Mouse (Mus musculus) limb, embryonic 13.5 days (tissue): ENCODE data around the gene Lpp. TPM values are rescaled to one million over a fixed set of nuclear protein-coding genes. Genes with fewer than 3 reads are reported as not detected.

Experiments
- ATAC-seq: fragments of 200-750 bp; cut with Nextera tagmentation; 2 replicates; pipeline ENCODE4 v1.8.0; 2017; ENCODE audit warnings: low read depth, moderate number of reproducible peaks, moderate TSS enrichment; ENCODE audit not compliant: low FRiP score
- H3K27ac ChIP-seq: fragments of 300-500 bp; sonication (generic); 2 replicates; pipeline ENCODE4 v1.5.1; 2015; ENCODE audit warnings: inconsistent platforms, mild to moderate bottlenecking, moderate library complexity
- H3K27me3 ChIP-seq: fragments of 300-500 bp; sonication (generic); 2 replicates; pipeline ENCODE4 v1.6.1; 2015; ENCODE audit warnings: mild to moderate bottlenecking, inconsistent platforms
- H3K36me3 ChIP-seq: fragments of 300-500 bp; sonication (generic); 2 replicates; pipeline ENCODE4 v1.6.1; 2015; ENCODE audit warnings: inconsistent platforms, mild to moderate bottlenecking, moderate library complexity
- H3K4me1 ChIP-seq: fragments of 300-500 bp; sonication (generic); 2 replicates; pipeline ENCODE4 v1.6.1; 2015; ENCODE audit warnings: inconsistent platforms
- H3K4me2 ChIP-seq: fragments of 300-500 bp; sonication (generic); replicated peaks from 2 replicates; pipeline ENCODE4 v1.6.1; 2015; ENCODE audit warnings: inconsistent platforms, mild to moderate bottlenecking, moderate library complexity
- H3K4me3 ChIP-seq: fragments of 300-500 bp; sonication (generic); 2 replicates; pipeline ENCODE4 v1.5.1; 2015; ENCODE audit warnings: moderate library complexity, mild to moderate bottlenecking, inconsistent platforms
- H3K9ac ChIP-seq: fragments of 300-500 bp; sonication (generic); 2 replicates; pipeline ENCODE4 v1.6.1; 2015; ENCODE audit warnings: mild to moderate bottlenecking, inconsistent platforms
- H3K9me3 ChIP-seq: fragments of 300-500 bp; sonication (generic); 2 replicates; pipeline ENCODE4 v1.6.1; 2016; ENCODE audit warnings: inconsistent platforms
- WGBS: fragments of 180-500 bp; shearing (Covaris S2); methylation state at CpG from one replicate; pipeline ENCODE4 v1.1.7; 2015; 5-methylcytosine and 5-hydroxymethylcytosine counted together
- polyA plus RNA-seq: library from polyadenylated mRNA; unstranded; fragments of >200 nt; fragmentation: Nextera tagmentation; extraction: Ambion mirVana; gene quantifications from 2 replicates; pipeline ENCODE4 v1.2.1, GENCODE M21; 2015

Gene Lpp
- polyA plus RNA-seq, 1 experiment from 2014 or later = 56.0 TPM

DNA sequence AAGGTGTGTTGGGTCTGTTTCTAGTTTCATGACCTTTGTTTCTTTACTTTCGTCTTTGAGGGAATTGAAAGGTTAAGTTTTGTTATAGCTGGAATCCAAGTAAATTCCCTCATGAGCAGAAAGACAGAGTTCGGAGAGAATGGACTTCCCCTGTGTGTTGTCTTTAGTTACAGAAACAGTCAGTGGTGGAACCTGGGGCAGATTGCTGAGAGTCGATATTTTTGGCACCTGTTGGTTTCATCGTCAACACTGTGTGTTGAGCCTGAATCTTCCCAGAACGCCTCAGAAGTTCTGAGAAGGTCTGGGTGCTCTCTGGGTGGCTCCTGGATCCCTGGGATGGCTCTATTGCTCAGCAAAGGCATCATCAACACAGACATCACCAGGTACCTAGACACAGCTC lies 201.2 kb downstream of the Lpp start:
- WGBS = 80% methylated on average over 5 of the region's 5 CpGs
- no peaks in the 10 kb centered on the region for H3K9me3 ChIP-seq
- H3K27me3 ChIP-seq = no peaks in the 10 kb centered on the region
- H3K4me2 ChIP-seq = no peak overlapping the region
- no peaks in the 10 kb centered on the region for H3K36me3 ChIP-seq
- no peak overlapping the region for H3K27ac ChIP-seq
- no peaks in the 10 kb centered on the region for H3K4me1 ChIP-seq
- no peak overlapping the region for H3K4me3 ChIP-seq
- no peak for ATAC-seq
- no peak overlapping the region for H3K9ac ChIP-seq

DNA sequence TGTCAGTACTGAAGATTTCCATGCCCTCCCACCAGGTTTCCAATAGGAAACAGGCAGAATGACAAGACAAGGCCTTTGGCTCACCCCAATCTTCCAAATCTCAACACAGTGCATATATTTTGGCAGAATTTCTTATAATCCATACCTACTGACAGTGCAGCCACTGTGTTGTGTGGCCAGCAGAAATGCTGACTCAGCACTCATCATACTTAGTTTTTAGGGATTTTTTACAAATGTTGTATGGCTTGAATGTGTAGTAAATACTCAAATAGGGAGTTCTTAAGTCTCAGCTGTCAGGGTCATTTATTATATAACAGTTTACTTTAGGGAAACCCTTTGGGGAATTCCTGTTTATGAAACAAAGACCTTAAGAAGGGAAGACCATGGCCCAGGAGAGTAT lies 202.2 kb downstream of the Lpp start:
- no peaks in the 10 kb centered on the region for H3K4me1 ChIP-seq
- H3K9me3 ChIP-seq = no peaks in the 10 kb centered on the region
- no peaks in the 10 kb centered on the region for H3K27me3 ChIP-seq
- no peak overlapping the region for H3K27ac ChIP-seq
- H3K9ac ChIP-seq = no peak overlapping the region
- no peaks in the 10 kb centered on the region for H3K36me3 ChIP-seq
- ATAC-seq = no peak
- no peak overlapping the region for H3K4me2 ChIP-seq
- H3K4me3 ChIP-seq = no peak overlapping the region

DNA sequence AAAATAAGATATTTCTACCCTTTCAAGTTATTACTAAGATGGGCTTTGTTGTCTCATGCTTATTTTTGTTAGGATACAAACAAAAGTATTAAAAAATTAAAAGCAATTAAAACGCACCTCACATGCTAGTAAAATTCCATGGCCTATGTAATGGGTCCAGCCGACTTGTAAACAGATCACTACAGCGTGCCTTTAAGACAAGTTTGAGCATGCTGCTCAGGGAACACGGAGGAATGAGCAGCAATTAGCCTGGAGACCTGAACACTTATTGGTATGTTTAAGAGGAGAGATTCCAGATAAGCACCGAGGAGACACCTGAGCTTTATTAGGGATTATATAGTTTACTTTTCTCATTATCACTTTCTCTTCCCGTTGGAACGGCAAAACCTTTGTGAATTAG lies 205.3 kb downstream of the Lpp start:
- ATAC-seq = no peak
- Histone ChIP-seq H3K4me2 (no peak overlapping the region), H3K9ac (no peak overlapping the region), H3K27me3 (no peaks in the 10 kb centered on the region), H3K36me3 (no peaks in the 10 kb centered on the region), H3K9me3 (no peaks in the 10 kb centered on the region), H3K4me3 (no peak overlapping the region), H3K4me1 (no peaks in the 10 kb centered on the region), H3K27ac (no peak overlapping the region)
- 22% methylated on average over 7 of the region's 7 CpGs for WGBS

DNA sequence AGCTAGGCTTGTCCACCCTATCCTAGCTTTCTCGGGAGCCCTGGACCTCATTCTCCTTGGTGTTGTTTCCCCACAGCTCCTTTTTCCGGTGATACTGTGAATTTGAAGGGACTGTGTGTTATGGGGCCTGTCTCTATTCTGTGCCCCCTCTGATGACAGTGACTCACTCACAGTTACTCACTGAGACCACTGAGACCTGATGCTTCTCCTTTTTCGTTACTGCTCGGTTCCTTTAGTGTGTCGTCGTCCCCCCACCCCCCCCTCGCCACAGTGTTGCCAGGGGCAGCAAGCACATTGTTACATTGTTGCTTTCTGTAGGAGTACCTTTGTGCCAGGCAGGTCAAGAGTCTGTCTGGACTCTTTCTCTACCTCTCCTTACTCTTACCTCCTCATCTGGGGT lies 206.5 kb downstream of the Lpp start:
- WGBS = 57% methylated on average over 7 of the region's 7 CpGs
- Histone ChIP-seq H3K36me3 (no peaks in the 10 kb centered on the region), H3K4me3 (no peak overlapping the region)

DNA sequence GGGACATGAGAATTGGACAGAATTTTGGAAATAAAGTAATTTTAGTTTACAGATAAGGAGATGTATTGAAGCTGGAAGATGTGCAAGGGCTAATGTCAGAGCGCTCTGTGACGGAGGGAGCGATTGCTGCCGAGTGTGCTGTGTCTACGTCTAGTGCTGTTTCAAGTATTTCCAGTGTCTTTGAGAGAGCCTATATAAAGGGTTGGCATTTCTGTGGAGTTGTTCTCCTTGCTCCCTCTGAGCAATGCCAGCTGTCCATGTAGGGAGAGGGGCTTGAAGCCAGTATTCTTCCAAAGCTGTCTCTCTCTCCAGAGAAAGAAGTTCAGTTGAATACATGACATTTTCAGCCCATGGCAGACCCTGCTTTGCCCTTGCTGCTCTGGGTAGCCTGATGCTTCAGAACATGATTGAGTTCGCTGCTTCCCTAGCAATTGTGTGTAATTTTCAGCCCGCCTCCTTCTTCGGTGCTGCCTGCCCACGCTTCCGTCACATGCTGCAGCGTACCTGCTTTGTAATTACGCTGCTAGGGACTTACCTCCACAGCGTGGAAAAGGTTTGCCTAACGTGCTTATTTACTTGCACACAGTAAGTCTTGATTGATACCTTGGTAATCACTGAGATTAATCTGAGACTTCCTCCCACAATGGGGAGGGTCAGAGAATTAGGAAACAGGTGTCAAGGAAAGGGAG lies 207.1 kb downstream of the Lpp start:
- H3K4me3 ChIP-seq = no peak overlapping the region
- H3K4me1 ChIP-seq = no peaks in the 10 kb centered on the region
- no peaks in the 10 kb centered on the region for H3K36me3 ChIP-seq
- no peak overlapping the region for H3K9ac ChIP-seq
- 84% methylated on average over 14 of the region's 14 CpGs for WGBS
- no peaks in the 10 kb centered on the region for H3K9me3 ChIP-seq
- H3K4me2 ChIP-seq = no peak overlapping the region
- H3K27me3 ChIP-seq = no peaks in the 10 kb centered on the region
- H3K27ac ChIP-seq = no peak overlapping the region
- no peak for ATAC-seq

More for the DNA sequence above, 206.5 kb downstream of the Lpp start:
- no peaks in the 10 kb centered on the region for H3K4me1 ChIP-seq
- H3K9me3 ChIP-seq = no peaks in the 10 kb centered on the region
- no peak overlapping the region for H3K4me2 ChIP-seq
- no peaks in the 10 kb centered on the region for H3K27me3 ChIP-seq
- no peak overlapping the region for H3K27ac ChIP-seq
- no peak for ATAC-seq
- no peak overlapping the region for H3K9ac ChIP-seq

DNA sequence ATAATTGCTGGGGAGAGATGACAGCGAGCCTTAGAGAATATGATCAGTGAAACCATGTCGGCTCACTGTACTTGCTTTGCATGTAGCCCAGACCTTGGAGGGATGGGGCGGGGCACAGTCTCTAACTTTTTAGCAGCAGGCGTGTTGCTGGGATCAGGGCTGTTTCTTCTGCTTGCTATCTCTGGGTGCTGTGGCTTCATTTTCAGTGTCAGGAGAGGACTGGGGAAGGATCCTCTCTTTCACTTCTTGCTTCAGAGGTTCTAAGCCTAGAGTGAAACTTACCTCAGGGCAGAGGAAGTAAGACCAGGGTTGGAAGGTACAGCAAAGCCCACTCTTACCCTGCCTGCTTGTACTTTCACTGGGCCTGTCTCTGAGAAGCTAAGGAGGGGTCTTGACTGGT lies 210.0 kb downstream of the Lpp start:
- Histone ChIP-seq H3K9me3 (no peaks in the 10 kb centered on the region), H3K27ac (no peak overlapping the region), H3K36me3 (no peaks in the 10 kb centered on the region), H3K4me3 (no peak overlapping the region), H3K4me1 (peaks cover 11% of the 10 kb centered on the region; the same call in 1 of the 2 replicates), H3K4me2 (no peak overlapping the region), H3K27me3 (no peaks in the 10 kb centered on the region), H3K9ac (no peak overlapping the region)
- WGBS = 80% methylated on average over 4 of the region's 4 CpGs
- ATAC-seq = no peak

DNA sequence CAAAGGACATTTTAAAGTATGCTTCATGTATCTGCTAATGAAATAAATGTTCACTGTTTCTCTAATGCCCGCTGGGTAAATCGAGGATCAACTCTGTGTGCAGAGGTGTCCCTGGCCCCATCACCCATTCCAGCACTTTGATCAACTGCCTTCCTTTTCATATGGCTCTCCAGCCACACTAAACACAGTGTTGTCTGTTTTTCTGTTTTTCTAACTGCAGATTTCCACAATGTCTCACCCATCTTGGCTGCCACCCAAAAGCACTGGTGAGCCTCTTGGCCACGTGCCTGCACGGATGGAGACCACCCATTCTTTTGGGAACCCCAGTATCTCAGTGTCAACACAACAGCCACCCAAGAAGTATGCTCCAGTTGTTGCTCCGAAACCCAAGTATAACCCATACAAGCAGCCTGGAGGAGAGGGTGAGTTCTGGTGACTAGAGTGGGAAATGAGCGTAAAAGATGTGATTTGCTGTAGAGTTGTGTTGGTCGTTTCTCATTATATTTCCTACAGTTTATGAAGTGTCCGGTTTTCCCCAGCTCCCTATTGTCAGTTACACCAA lies 214.7 kb downstream of the Lpp start:
- peaks cover 11% of the 10 kb centered on the region; the same call in 1 of the 2 replicates for H3K4me1 ChIP-seq
- H3K9ac ChIP-seq = no peak overlapping the region
- no peak for ATAC-seq

DNA sequence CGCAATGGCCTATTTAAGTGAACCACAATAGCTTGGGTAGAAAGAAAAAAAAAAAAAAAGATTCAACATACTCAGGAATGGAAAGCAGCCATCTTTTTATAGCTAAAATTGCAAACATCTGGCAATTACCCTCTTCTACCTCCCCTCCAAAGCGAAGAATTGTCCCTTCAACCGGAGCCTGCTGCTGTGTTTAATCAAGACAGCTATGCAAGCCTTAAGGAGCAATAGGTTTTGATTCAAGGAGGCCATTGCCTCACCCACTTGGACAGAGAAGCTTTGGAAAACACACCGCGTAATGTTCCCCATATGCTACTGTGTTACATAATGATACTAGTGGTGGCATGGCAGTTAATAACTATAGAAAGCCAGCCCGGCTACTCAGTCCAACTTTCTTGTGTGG lies 226.2 kb downstream of the Lpp start:
- Histone ChIP-seq H3K9me3 (no peaks in the 10 kb centered on the region), H3K4me2 (no peak overlapping the region), H3K9ac (no peak overlapping the region), H3K4me1 (peaks cover 19% of the 10 kb centered on the region), H3K27me3 (no peaks in the 10 kb centered on the region), H3K27ac (no peak overlapping the region), H3K4me3 (no peak overlapping the region), H3K36me3 (no peaks in the 10 kb centered on the region)
- WGBS = 42% methylated on average over 6 of the region's 6 CpGs
- peak; percentile 66; the same call in 1 of the 2 replicates for ATAC-seq

More for the DNA sequence above, 214.7 kb downstream of the Lpp start:
- 75% methylated on average over 8 of the region's 8 CpGs for WGBS
- H3K9me3 ChIP-seq = no peaks in the 10 kb centered on the region
- H3K4me3 ChIP-seq = no peak overlapping the region
- H3K4me2 ChIP-seq = no peak overlapping the region
- H3K27ac ChIP-seq = no peak overlapping the region
- H3K36me3 ChIP-seq = no peaks in the 10 kb centered on the region
- H3K27me3 ChIP-seq = no peaks in the 10 kb centered on the region

DNA sequence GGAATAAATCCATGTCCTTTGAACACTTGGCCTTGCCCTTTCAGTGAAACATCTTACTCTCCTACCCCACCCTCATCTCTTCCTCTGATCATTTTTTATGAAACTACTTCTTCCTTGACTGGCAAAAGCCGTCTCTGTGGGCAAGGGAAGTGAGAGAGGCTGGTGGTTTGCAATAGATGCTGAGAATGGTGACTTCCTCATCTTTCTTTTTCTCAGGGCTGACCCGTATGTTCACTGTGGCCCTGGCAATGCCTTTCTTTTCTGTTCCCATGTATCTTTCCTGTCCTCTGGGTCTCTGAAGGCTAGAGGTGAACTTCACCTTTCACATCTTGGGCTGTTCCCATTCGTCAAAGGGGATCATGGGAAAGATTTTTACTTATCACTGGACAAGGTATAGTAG lies 226.7 kb downstream of the Lpp start:
- Histone ChIP-seq H3K9me3 (no peaks in the 10 kb centered on the region), H3K27ac (no peak overlapping the region), H3K4me2 (no peak overlapping the region), H3K36me3 (no peaks in the 10 kb centered on the region), H3K27me3 (no peaks in the 10 kb centered on the region), H3K9ac (no peak overlapping the region), H3K4me1 (peaks cover 22% of the 10 kb centered on the region), H3K4me3 (no peak overlapping the region)
- WGBS = 91% methylated on average over 3 of the region's 3 CpGs
- no peak for ATAC-seq

DNA sequence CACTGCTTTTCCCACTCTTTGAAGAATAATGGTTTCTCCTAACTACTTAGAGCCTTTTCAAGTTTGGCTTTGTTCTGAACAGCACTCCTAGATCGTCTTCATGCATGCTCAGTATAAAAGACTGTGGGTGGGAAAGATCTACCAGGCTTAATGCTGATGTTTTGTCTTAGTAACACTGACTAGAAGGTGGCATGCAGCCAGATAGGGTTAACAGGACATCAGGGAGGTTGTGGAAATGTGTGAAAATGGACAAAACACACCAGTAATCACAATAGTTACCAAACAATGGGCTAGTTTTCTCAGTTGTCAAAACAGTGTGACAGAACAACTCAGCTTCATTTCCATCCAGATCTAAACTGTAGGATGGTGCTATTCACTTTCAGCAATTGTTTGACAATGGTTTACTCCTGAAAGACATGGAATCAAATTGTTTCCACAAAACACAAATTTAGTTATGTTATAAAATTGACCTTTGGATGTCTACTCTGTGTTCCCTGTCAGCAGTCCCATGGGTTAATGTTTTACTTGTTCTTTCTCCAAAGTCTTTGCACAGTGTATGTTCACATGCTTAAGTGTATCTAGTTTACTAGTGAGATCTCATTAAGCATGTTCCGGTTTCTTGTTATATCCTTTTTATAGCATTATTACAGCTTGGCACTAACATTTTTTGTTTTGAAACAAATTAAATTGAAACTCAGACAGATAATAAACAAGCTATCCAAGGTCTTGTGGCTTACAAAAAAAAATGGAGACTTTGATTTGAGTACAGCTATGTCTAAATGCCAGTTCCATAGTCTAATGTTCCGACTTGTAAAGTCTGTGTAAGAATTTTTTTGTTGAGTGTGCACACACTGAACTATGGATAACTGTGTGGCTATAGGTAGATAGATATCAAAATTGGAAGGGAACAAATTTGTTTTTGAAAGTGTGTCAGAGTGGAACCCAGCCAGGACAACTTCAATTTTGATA lies 229.2 kb downstream of the Lpp start:
- Histone ChIP-seq H3K27me3 (no peaks in the 10 kb centered on the region), H3K4me3 (no peak overlapping the region), H3K36me3 (no peaks in the 10 kb centered on the region), H3K9me3 (no peaks in the 10 kb centered on the region), H3K9ac (no peak overlapping the region), H3K27ac (no peak overlapping the region), H3K4me2 (no peak overlapping the region), H3K4me1 (peaks cover 31% of the 10 kb centered on the region)
- no peak for ATAC-seq
- 71% methylated on average over 3 of the region's 3 CpGs for WGBS

DNA sequence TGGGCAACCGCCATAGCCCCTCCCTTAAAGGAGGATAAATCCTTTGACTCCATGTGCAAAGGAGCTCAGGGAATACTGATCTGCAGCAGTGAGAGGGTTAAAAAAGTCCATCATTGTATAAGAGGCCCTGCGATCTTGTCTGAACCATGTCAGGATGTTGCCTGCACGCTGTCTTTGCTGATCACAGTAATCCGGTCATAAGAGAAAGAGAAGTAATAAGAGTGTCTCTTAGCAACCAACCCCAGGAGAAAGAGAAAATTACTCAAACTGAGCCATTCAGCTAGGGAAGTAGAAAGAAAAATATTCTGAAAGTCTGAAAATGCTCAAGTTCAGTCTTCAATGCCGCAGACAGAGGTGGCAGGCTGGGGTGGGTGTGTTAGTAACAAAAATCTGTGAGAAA lies 231.0 kb downstream of the Lpp start:
- WGBS = 55% methylated on average over 5 of the region's 5 CpGs
- no peaks in the 10 kb centered on the region for H3K27me3 ChIP-seq
- no peaks in the 10 kb centered on the region for H3K9me3 ChIP-seq
- no peak overlapping the region for H3K4me3 ChIP-seq
- no peak overlapping the region for H3K27ac ChIP-seq
- H3K4me1 ChIP-seq = peaks cover 28% of the 10 kb centered on the region
- ATAC-seq = no peak
- no peaks in the 10 kb centered on the region for H3K36me3 ChIP-seq
- no peak overlapping the region for H3K4me2 ChIP-seq
- H3K9ac ChIP-seq = no peak overlapping the region

DNA sequence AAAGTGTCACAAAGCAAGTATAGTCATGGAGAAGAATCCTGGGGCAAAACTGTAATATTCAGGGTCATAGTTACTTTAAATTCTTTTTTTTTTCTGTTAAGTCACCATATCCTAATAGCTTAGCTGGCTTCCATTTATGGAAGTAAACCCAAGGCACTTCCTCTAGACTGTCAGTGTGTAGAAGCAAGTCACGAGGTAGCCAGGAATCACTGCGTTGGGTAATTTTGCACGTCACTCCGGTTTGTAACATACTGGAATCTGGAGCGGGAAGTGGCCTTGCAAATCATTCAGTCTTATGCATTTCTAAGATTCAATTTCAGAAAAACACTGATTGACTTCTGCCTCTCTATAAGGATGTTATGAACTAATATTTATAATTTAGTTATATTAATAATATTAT lies 232.3 kb downstream of the Lpp start:
- no peak overlapping the region for H3K4me2 ChIP-seq
- H3K4me3 ChIP-seq = no peak overlapping the region
- WGBS = 88% methylated on average over 5 of the region's 5 CpGs
- H3K27ac ChIP-seq = no peak overlapping the region
- H3K9me3 ChIP-seq = no peaks in the 10 kb centered on the region
- peaks cover 24% of the 10 kb centered on the region for H3K4me1 ChIP-seq
- H3K9ac ChIP-seq = no peak overlapping the region
- no peaks in the 10 kb centered on the region for H3K36me3 ChIP-seq
- no peaks in the 10 kb centered on the region for H3K27me3 ChIP-seq
- ATAC-seq = no peak
